Mouse (Mus musculus): ENCODE measurements around the gene Dennd4a.

GRCm38 (mm10) chr9:64925771-64926170, 114.6 kb downstream of the Dennd4a start:
- TF ChIP-seq MAX (IDR thresholded peaks at IDR 0.05; ENCODE audit: low read length) (no peak), EP300 (IDR thresholded peaks at IDR 0.05; ENCODE audit: low read length) (no peak), MAZ (IDR thresholded peaks at IDR 0.05; ENCODE audit: low read depth, low read length) (no peak), TCF12 (IDR thresholded peaks at IDR 0.05; ENCODE audit: low read depth, low read length) (no peak)

Measured in CH12.LX (cell line).